Comparison of ENCODE assay signal across 12 mouse cellular contexts in genomic region chr8:70595811-70596210, GRCm38 (mm10). TPM values are rescaled to one million over a fixed set of nuclear protein-coding genes. Genes with fewer than 3 reads are reported as not detected.
DNase-seq lines count a peak whose midpoint lies in the region; ATAC-seq and TF ChIP-seq lines count a peak whose summit lies in the region.
"Had no signal": no experiment of that assay in that cellular context is flagged by ENCODE, and none has a peak within 500 bp of the region (broad histone marks: within the 10 kb centered on the region; RNA-seq: fewer than 3 reads in every experiment).

No protein-coding gene starts in this region.

- no peak overlapping the region for H3K4me2 ChIP-seq in hindbrain, embryonic 12.5 days (replicated peaks)
- H3K4me2 ChIP-seq in stomach, embryonic 15.5 days, result peak overlapping the region; percentile 99; the same call in 1 of the 2 replicates
- H3K4me2 ChIP-seq in stomach, postnatal 0 days (replicated peaks; ENCODE audit: low read depth), result no peak overlapping the region

- 92% methylated on average over 12 of the region's 12 CpGs for WGBS in hindbrain, embryonic 10.5 days
- 97% methylated on average over 12 of the region's 12 CpGs for WGBS in hindbrain, embryonic 12.5 days
- 92% methylated on average over 12 of the region's 12 CpGs for WGBS in stomach, embryonic 15.5 days
- WGBS in stomach, postnatal 0 days, result 90% methylated on average over 12 of the region's 12 CpGs

- peak overlapping the region; percentile 74; the same call in 1 of the 2 replicates for H3K4me3 ChIP-seq in hindbrain, embryonic 10.5 days
- no peak overlapping the region for H3K4me3 ChIP-seq in hindbrain, embryonic 12.5 days
- H3K4me3 ChIP-seq in stomach, embryonic 15.5 days (replicated peaks), result no peak overlapping the region
- no peak overlapping the region for H3K4me3 ChIP-seq in stomach, postnatal 0 days (ENCODE audit: low read depth, low read length)

- no peak overlapping the region for H3K27ac ChIP-seq in hindbrain, embryonic 10.5 days
- H3K27ac ChIP-seq in hindbrain, embryonic 12.5 days, result no peak overlapping the region
- H3K27ac ChIP-seq in stomach, embryonic 15.5 days, result no peak overlapping the region
- no peak overlapping the region for H3K27ac ChIP-seq in stomach, postnatal 0 days (replicated peaks)
- H3K27ac ChIP-seq: macrophage had no signal

- peaks cover 80% of the 10 kb centered on the region for H3K4me1 ChIP-seq in hindbrain, embryonic 10.5 days (replicated peaks)
- peaks cover 71% of the 10 kb centered on the region for H3K4me1 ChIP-seq in hindbrain, embryonic 12.5 days
- peaks cover 61% of the 10 kb centered on the region for H3K4me1 ChIP-seq in stomach, embryonic 15.5 days
- peaks cover 5% of the 10 kb centered on the region; the same call in 1 of the 2 replicates for H3K4me1 ChIP-seq in stomach, postnatal 0 days (replicated peaks; ENCODE audit: control insufficient read depth, insufficient read depth)

- peaks cover 47% of the 10 kb centered on the region for H3K27me3 ChIP-seq in hindbrain, embryonic 10.5 days (ENCODE audit: insufficient read depth, poor library complexity, severe bottlenecking)
- peaks cover 27% of the 10 kb centered on the region for H3K27me3 ChIP-seq in hindbrain, embryonic 12.5 days
- no peaks in the 10 kb centered on the region for H3K27me3 ChIP-seq in stomach, embryonic 15.5 days (replicated peaks)
- H3K27me3 ChIP-seq in stomach, postnatal 0 days (ENCODE audit: control insufficient read depth, insufficient read depth, low read length), result no peaks in the 10 kb centered on the region

- no peak for TF ChIP-seq CTCF in stomach, postnatal 0 days (IDR thresholded peaks at IDR 0.05; ENCODE audit: low read depth)

- no peak for ATAC-seq in hindbrain, embryonic 12.5 days (ENCODE audit: low FRiP score)
- no peak for ATAC-seq in stomach, embryonic 15.5 days (ENCODE audit: insufficient read depth, low FRiP score, low read depth)
- no peak for ATAC-seq in stomach, postnatal 0 days (ENCODE audit: low FRiP score, low TSS enrichment)
- ATAC-seq: activated CD4-positive, CD25-positive, alpha-beta regulatory T cell, adult 4 months had no signal

- H3K36me3 ChIP-seq in hindbrain, embryonic 10.5 days, result peaks cover 50% of the 10 kb centered on the region
- peaks cover 35% of the 10 kb centered on the region for H3K36me3 ChIP-seq in hindbrain, embryonic 12.5 days
- H3K36me3 ChIP-seq in stomach, embryonic 15.5 days, result peaks cover 14% of the 10 kb centered on the region
- peaks cover 5% of the 10 kb centered on the region; the same call in 1 of the 2 replicates for H3K36me3 ChIP-seq in stomach, postnatal 0 days (ENCODE audit: control insufficient read depth, insufficient read depth, low read length)

- DNase-seq in hindbrain, embryonic 10.5 days (ENCODE audit: low spot score), result no peak
- no peak for DNase-seq in stomach, postnatal 0 days (ENCODE audit: low spot score)
- peak; percentile 22 for DNase-seq in induced T-regulatory cell, adult 2 months (ENCODE audit: low read depth)
- no peak for DNase-seq in adrenal gland, postnatal 14 days
- no peak for DNase-seq in thymus, postnatal 10 days (ENCODE audit: low spot score in 2 of 2)
- DNase-seq: right cerebral cortex, postnatal 4 days had no signal

- no peak for TF ChIP-seq EP300 in stomach, postnatal 0 days (optimal IDR thresholded peaks at IDR 0.05)

- H3K9ac ChIP-seq in hindbrain, embryonic 12.5 days, result no peak overlapping the region
- H3K9ac ChIP-seq in stomach, embryonic 15.5 days, result no peak overlapping the region
- no peak overlapping the region for H3K9ac ChIP-seq in stomach, postnatal 0 days (ENCODE audit: low read length)

- no peaks in the 10 kb centered on the region for H3K9me3 ChIP-seq in hindbrain, embryonic 10.5 days
- no peaks in the 10 kb centered on the region for H3K9me3 ChIP-seq in hindbrain, embryonic 12.5 days (replicated peaks)
- no peaks in the 10 kb centered on the region for H3K9me3 ChIP-seq in stomach, embryonic 15.5 days
- H3K9me3 ChIP-seq in stomach, postnatal 0 days (ENCODE audit: control insufficient read depth, low read length), result no peaks in the 10 kb centered on the region
- H3K9me3 ChIP-seq: heart, embryonic 10.5 days had no signal

RNA-seq across cellular contexts. Expression of gene Isyna1, which starts 1.6 kb away (rescaled TPM):
- polyA plus RNA-seq in hindbrain, embryonic 10.5 days (2016; fragmentation: Nextera tagmentation; extraction: Ambion mirVana), result 158 and 159 TPM in 2 replicates
- polyA plus RNA-seq in hindbrain, embryonic 12.5 days (2016; fragmentation: Nextera tagmentation; extraction: Ambion mirVana), result 128 and 138 TPM in 2 replicates
- 127 and 133 TPM in 2 replicates for polyA plus RNA-seq in stomach, embryonic 15.5 days (2015; fragmentation: Nextera tagmentation; extraction: Ambion mirVana)
- 37.4 and 39.3 TPM in 2 replicates for polyA plus RNA-seq in stomach, postnatal 0 days (2015; fragmentation: Nextera tagmentation; extraction: Ambion mirVana)
- total RNA-seq in adrenal gland, postnatal 14 days (2021), result 77.2 and 84.7 TPM in 2 replicates

RNA-seq across cellular contexts. Expression of gene Ssbp4, which starts 12.9 kb away (rescaled TPM):
- polyA plus RNA-seq in hindbrain, embryonic 10.5 days (2016; fragmentation: Nextera tagmentation; extraction: Ambion mirVana), result 84.4 and 117 TPM in 2 replicates
- polyA plus RNA-seq in hindbrain, embryonic 12.5 days (2016; fragmentation: Nextera tagmentation; extraction: Ambion mirVana), result 141 and 143 TPM in 2 replicates
- 104 and 117 TPM in 2 replicates for polyA plus RNA-seq in stomach, embryonic 15.5 days (2015; fragmentation: Nextera tagmentation; extraction: Ambion mirVana)
- 66.7 and 83.8 TPM in 2 replicates for polyA plus RNA-seq in stomach, postnatal 0 days (2015; fragmentation: Nextera tagmentation; extraction: Ambion mirVana)
- 84.4 and 102 TPM in 2 replicates for total RNA-seq in adrenal gland, postnatal 14 days (2021)

RNA-seq across cellular contexts. Expression of gene Lrrc25, which starts 20.1 kb away (rescaled TPM):
- 1.1 and 1.6 TPM in 2 replicates for polyA plus RNA-seq in hindbrain, embryonic 10.5 days (2016; fragmentation: Nextera tagmentation; extraction: Ambion mirVana)
- 0.79 and 1.1 TPM in 2 replicates for polyA plus RNA-seq in hindbrain, embryonic 12.5 days (2016; fragmentation: Nextera tagmentation; extraction: Ambion mirVana)
- 3.7 and 3.9 TPM in 2 replicates for polyA plus RNA-seq in stomach, embryonic 15.5 days (2015; fragmentation: Nextera tagmentation; extraction: Ambion mirVana)
- 2.3 and 2.7 TPM in 2 replicates for polyA plus RNA-seq in stomach, postnatal 0 days (2015; fragmentation: Nextera tagmentation; extraction: Ambion mirVana)
- 1.6 and 2.0 TPM in 2 replicates for total RNA-seq in adrenal gland, postnatal 14 days (2021)

RNA-seq across cellular contexts. Expression of gene Gdf15, which starts 36.4 kb away (rescaled TPM):
- not detected in 2 replicates for polyA plus RNA-seq in hindbrain, embryonic 10.5 days (2016; fragmentation: Nextera tagmentation; extraction: Ambion mirVana)
- polyA plus RNA-seq in hindbrain, embryonic 12.5 days (2016; fragmentation: Nextera tagmentation; extraction: Ambion mirVana), result 0.15 and 0.17 TPM in 2 replicates
- polyA plus RNA-seq in stomach, embryonic 15.5 days (2015; fragmentation: Nextera tagmentation; extraction: Ambion mirVana), result 0.95 and 1.4 TPM in 2 replicates
- polyA plus RNA-seq in stomach, postnatal 0 days (2015; fragmentation: Nextera tagmentation; extraction: Ambion mirVana), result 0.30 and 0.33 TPM in 2 replicates
- total RNA-seq in adrenal gland, postnatal 14 days (2021), result 0.79 and 1.0 TPM in 2 replicates
- total RNA-seq: left cerebral cortex, postnatal 10 days had no signal
- polyA plus RNA-seq: activated CD4-positive, CD25-positive, alpha-beta regulatory T cell, adult 4 months had no signal

RNA-seq across cellular contexts. Expression of gene Ell, which starts 56.6 kb away (rescaled TPM):
- polyA plus RNA-seq in hindbrain, embryonic 10.5 days (2016; fragmentation: Nextera tagmentation; extraction: Ambion mirVana), result 20.5 and 22.4 TPM in 2 replicates
- 19.0 and 19.4 TPM in 2 replicates for polyA plus RNA-seq in hindbrain, embryonic 12.5 days (2016; fragmentation: Nextera tagmentation; extraction: Ambion mirVana)
- 16.1 and 17.7 TPM in 2 replicates for polyA plus RNA-seq in stomach, embryonic 15.5 days (2015; fragmentation: Nextera tagmentation; extraction: Ambion mirVana)
- 11.1 and 13.5 TPM in 2 replicates for polyA plus RNA-seq in stomach, postnatal 0 days (2015; fragmentation: Nextera tagmentation; extraction: Ambion mirVana)
- total RNA-seq in adrenal gland, postnatal 14 days (2021), result 22.4 and 22.9 TPM in 2 replicates
